Mouse (Mus musculus): ENCODE measurements around the gene Hopx.
"Not testable (repeated sequence)": the region's sequence is repeated elsewhere in the genome, so short reads cannot be mapped to it uniquely, and the experiment has no call there.

The Hopx gene

GRCm38 (mm10) chr5:77099997-77100380 is 14.9 kb downstream of the Hopx start:
- DNase-seq (ENCODE audit: low spot score in 2 of 2) = no peak

- no peak for DNase-seq (ENCODE audit: low spot score in 2 of 2)
Observed at GRCm38 (mm10) chr5:77099317-77099996, 15.5 kb downstream of the Hopx start.

GRCm38 (mm10) chr5:77098874-77099273 is 16.0 kb downstream of the Hopx start:
- DNase-seq (ENCODE audit: low spot score in 2 of 2) = no peak

GRCm38 (mm10) chr5:77097686-77098085 is 17.2 kb downstream of the Hopx start:
- DNase-seq (ENCODE audit: low spot score in 2 of 2) = no peak

GRCm38 (mm10) chr5:77096194-77096593 is 18.7 kb downstream of the Hopx start:
- DNase-seq (ENCODE audit: low spot score in 2 of 2) = not testable (repeated sequence)

- peak; percentile 9 to 31 for DNase-seq (ENCODE audit: low spot score in 2 of 2)
Observed at GRCm38 (mm10) chr5:77094510-77095491, 20.1 kb downstream of the Hopx start.

GRCm38 (mm10) chr5:77093961-77094360 is 21.0 kb downstream of the Hopx start:
- DNase-seq (ENCODE audit: low spot score in 2 of 2) = no peak

GRCm38 (mm10) chr5:77092531-77092930 is 22.4 kb downstream of the Hopx start:
- DNase-seq (ENCODE audit: low spot score in 2 of 2) = no peak

- DNase-seq (ENCODE audit: low spot score in 2 of 2) = no peak
Observed at GRCm38 (mm10) chr5:77091923-77092322, 23.0 kb downstream of the Hopx start.

- DNase-seq (ENCODE audit: low spot score in 2 of 2) = no peak
Observed at GRCm38 (mm10) chr5:77090521-77091096, 24.3 kb downstream of the Hopx start.

GRCm38 (mm10) chr5:77089901-77090300 is 25.0 kb downstream of the Hopx start:
- DNase-seq (ENCODE audit: low spot score in 2 of 2) = no peak

GRCm38 (mm10) chr5:77089294-77089693 is 25.6 kb downstream of the Hopx start:
- DNase-seq (ENCODE audit: low spot score in 2 of 2) = peak; percentile 32 to 44

- DNase-seq (ENCODE audit: low spot score in 2 of 2) = no peak
Observed at GRCm38 (mm10) chr5:77087122-77087521, 27.8 kb downstream of the Hopx start.

- DNase-seq (ENCODE audit: low spot score in 2 of 2) = no peak
Observed at GRCm38 (mm10) chr5:77086541-77086940, 28.4 kb downstream of the Hopx start.

GRCm38 (mm10) chr5:77085753-77086450 is 29.0 kb downstream of the Hopx start:
- DNase-seq (ENCODE audit: low spot score in 2 of 2) = no peak

GRCm38 (mm10) chr5:77084418-77084817 is 30.5 kb downstream of the Hopx start:
- DNase-seq (ENCODE audit: low spot score in 2 of 2) = no peak

- no peak for DNase-seq (ENCODE audit: low spot score in 2 of 2)
Observed at GRCm38 (mm10) chr5:77082735-77083134, 32.2 kb downstream of the Hopx start.

- DNase-seq (ENCODE audit: low spot score in 2 of 2) = no peak
Observed at GRCm38 (mm10) chr5:77080761-77081160, 34.2 kb downstream of the Hopx start.

GRCm38 (mm10) chr5:77075951-77076350 is 39.0 kb downstream of the Hopx start:
- DNase-seq (ENCODE audit: low spot score in 2 of 2) = no peak

- peak in 1 of 2 experiments; percentile 37 for DNase-seq (ENCODE audit: low spot score in 2 of 2)
Observed at GRCm38 (mm10) chr5:77074914-77075313, 40.0 kb downstream of the Hopx start.

- no peak for DNase-seq (ENCODE audit: low spot score in 2 of 2)
Observed at GRCm38 (mm10) chr5:77073794-77074193, 41.1 kb downstream of the Hopx start.

- no peak for DNase-seq (ENCODE audit: low spot score in 2 of 2)
Observed at GRCm38 (mm10) chr5:77071626-77072025, 43.3 kb downstream of the Hopx start.

All from frontal cortex, postnatal 25 days (tissue).